Mouse (Mus musculus) layer of hippocampus, postnatal 25 days (tissue): ENCODE results near the gene Ube2n. TPM values are rescaled to one million over a fixed set of nuclear protein-coding genes. Genes with fewer than 3 reads are reported as not detected.
"Not testable (repeated sequence)": the region's sequence is repeated elsewhere in the genome, so short reads cannot be mapped to it uniquely, and the experiment has no call there.

ENCODE experiments used
- DNase-seq, 2 experiments: peaks; one replicate each; pipeline ENCODE4 v3.0.0; 2022; ENCODE audit warnings: mixed read lengths in 2 of 2, low spot score in 1 of 2; ENCODE audit errors: extremely low spot score in 1 of 2
- total RNA-seq, 2 experiments: library from RNA; stranded (reverse); gene quantifications; 2 replicates each; pipeline ENCODE4 v1.2.3; 2021

Ube2n gene
- total RNA-seq, 2 experiments from 2014 or later: 186 to 197 TPM

DNA sequence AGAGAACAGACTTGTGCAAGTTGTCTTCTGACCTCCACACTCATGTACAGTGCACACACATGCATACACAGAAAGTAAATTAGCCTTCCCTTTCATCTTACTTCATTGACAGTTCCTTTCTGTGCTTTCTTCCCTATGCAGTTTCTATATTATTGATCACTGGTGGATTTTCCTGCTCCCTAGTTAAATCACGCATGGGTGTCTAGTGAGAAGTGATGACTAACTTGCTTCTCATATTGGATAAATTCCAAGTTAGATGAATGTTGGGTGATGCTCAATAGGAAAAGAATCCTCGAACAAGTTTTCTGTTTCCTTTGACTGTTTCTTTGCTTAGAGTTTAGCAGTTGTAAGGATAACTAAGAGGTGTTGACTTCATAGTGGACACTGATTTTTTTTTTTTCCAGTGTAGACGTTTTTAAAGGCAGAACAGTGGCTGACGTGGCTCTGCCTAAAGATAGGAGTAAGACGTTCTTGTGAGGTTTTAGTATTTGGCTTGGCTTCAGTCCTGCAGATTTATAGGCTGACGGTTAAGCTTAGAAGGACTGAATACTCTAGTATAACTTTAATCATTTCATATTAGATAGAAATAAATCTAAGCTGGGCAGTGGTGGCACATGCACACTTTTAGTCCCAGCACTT lies 10.2 kb downstream of the Ube2n start:
- DNase-seq: no peak

DNA sequence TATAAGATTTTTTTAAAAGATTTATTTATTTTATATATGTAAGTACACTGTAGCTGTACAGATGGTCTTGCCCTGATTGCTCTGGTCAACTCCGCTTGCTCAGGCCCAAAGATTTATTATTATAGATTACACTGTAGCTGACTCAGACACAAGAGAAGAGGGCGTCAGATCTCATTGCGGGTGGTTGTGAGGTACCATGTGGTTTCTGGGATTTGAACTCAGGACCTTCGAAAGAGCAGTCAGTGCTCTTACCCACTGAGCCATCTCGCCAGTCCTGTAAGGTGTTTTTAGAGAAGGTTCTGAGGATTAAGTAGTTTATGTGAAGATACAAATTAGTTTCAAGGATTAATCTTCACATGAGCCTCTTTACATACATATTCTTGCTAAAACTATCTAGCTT lies 10.9 kb downstream of the Ube2n start:
- no peak for DNase-seq

DNA sequence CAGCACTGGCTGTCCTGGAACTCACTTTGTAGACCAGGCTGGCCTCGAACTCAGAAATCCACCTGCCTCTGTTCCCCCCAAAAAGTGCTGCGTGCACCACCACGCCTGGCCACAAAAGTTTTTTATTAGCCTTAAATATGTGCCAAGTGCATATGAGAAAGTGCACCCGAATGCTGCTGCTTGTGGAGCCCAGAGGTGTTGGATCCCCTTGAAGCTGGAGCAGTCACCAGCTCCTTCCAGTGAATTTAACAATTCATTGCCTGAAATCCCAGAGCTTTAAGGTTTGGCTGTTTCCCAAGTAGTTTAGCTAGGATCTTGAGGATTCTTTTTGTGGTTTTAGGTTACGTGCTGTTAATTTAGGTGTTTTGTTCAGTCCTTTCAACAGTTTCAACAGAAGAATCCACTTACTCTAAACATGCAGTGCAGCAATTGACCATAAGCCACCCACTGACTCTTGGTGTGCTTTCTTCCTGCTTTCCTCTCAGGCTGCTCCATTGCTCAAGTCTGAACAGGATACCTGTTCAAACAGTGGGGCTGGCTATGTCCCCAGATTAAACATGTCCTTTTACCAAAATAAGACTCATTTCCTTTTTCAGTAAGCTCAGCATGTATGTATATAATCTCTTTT lies 11.7 kb downstream of the Ube2n start:
- DNase-seq: no peak

DNA sequence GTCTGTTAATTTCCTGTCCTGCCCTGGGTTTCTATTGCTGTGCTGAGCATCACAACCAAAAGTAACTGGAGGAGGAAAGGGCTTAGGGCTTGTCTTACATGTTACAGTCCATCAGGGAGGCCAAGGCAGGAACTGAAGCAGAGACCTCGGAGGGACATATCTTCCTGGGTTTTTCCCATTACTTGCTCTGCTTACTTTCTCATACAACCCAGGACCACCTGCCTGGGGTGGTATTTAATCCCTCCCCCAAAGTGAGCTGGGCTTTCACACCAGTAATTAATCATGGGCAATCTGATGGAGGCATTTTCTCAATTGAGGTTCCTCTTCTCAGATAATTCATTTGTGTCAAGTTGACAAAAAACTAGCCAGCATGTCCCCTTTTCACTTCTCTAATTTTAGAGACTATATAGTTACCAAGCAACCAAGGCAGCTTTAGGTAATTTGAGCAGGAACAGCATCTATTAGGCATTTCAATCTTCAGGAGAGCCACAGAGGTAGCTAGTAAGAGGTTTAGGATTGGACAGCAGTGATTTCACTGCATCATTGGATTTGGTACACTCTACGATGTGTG lies 15.7 kb downstream of the Ube2n start:
- no peak for DNase-seq

DNA sequence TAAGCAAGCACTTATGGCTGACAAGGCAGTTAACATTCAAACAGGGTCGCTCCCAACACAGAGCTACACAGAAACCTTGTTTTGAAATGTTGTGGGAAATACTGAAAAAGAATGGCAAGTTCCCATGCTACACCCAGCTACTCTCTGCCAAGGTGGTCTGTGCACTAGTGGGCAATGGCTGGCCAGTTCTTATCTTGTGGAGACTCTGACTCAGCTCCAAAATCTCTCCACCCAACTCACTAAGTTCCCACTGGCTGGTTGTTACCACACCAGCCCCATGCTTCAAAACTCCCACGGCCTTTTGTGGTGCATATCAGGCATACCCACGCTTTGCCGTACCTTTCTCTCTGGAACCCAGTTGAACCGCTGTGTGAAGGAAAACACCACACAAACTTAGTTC lies 18.0 kb downstream of the Ube2n start:
- no peak for DNase-seq

DNA sequence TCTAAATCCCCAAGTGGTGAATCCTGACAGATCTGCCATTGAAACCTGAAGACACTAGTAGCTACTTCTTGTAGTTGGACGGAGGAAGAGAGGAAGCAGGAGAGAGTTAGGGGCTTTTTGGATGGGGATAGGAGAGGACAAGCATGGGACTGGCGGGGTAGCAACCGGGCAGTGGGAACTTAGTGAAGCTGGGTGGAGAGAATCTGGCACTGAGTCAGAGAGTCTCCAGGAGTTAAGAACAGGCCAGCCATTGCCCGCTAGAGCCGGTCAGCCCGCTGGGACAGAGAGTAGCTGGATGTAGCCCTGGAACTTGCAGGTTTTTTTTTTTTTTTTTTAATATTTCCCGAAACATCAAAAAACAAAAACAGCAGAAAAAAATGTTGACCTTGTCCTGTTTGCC lies 18.4 kb downstream of the Ube2n start:
- DNase-seq: no peak

DNA sequence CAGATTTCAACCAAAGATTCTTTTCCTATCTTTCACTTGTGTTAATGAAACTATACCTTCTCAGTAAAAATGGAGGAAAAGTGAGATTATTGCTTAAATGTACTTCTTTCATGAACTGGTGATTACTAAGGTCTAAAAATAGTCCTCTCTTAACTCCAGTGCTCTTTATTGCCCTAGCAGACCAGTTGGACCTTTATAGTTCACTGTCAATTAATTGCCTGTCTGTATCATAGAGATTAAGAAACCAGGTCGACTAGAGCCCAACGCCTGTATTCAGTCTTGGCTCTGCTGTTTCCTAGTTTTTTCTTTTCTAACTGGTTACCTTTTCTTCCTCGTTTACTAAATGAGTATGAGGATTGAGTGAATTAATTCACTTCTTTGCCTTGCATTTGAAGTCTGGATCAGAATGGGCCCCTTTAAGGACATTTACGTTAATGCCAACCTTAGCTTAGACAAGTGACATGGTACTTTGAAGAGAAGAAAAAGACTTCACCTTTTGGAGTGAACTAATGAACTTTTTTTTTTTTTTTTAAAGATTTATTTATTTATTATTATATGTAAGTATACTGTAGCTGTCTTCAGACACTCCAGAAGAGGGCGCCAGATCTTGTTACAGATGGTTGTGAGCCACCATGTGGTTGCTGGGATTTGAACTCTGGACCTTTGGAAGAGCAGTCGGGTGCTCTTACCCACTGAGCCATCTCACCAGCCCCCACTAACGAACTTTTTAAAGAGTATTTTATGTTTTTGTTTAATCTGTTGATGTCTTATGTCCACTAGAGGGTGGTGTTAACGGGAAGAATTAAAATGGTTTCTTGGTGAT lies 20.7 kb downstream of the Ube2n start:
- no peak for DNase-seq

DNA sequence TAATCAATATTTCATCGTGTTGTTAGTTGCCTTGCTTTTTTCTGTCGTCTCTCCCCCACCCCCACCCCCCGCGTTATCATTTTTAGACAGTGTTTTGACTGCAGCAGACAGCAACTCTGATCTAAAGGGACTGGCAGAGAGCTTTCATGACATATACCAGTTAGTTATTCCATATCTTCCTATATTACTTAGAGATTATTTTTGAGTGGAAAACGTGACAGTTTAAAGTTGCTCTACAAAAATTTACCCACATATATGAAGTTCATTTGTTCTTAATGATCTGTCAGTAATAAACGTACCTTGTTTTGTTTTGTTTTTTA lies 21.2 kb downstream of the Ube2n start:
- DNase-seq: no peak

DNA sequence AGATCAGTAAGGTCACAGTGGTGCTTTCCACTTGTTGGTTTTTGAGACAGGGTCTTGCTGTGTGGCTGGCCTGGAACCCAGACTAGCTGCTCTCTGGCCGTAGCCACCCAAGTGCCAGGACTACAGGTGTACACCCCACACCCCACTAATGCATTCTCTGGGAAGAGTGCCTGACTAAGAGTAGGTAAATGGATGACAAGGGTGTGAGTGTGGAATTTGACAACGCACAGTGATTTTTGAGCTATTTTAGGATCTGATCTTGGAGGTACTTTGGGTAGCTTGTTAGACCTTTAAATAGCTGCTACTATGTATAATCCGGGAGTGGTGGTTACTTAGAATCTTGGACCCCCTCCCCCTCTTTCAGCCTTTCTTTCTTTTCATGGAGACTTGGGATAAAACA lies 24.3 kb downstream of the Ube2n start:
- DNase-seq: no peak

DNA sequence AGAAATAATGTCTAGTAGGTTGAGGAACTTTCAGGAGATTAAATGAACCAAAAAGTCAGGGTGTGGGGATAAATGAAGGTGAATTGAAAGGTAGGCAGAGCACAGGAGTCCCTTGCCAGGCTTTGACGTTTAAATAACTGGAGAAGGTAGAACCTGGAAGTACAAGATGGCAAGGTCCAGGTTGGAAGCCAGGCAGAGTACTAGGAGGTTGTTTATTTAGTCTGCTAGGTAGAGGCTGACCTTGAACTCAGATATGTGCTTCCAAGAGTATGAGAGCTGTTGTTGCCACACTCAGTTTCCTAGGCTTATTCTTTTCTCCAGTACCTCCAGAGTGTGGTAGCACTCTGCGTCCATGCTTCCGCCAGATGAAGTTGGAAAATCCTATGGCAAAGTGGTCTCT lies 24.9 kb downstream of the Ube2n start:
- DNase-seq: no peak

DNA sequence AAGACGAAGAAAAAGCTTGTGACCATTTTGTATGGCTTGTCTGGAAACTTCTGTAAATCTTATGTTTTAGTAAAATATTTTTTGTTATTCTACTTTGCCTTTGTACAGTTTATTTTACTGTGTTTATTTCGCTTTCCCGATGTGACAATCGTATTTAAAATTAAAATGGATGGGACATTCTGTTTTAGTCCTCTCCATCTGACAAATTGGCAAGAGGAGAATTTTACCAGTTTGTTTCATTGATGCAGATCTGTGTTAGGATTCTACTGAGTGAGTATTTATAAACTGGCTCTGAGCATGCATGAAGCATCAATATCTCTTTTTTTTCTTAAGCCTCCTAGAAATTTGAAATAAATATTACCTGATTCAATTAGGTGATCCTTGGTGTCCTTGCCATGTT lies 28.0 kb downstream of the Ube2n start:
- no peak for DNase-seq

DNA sequence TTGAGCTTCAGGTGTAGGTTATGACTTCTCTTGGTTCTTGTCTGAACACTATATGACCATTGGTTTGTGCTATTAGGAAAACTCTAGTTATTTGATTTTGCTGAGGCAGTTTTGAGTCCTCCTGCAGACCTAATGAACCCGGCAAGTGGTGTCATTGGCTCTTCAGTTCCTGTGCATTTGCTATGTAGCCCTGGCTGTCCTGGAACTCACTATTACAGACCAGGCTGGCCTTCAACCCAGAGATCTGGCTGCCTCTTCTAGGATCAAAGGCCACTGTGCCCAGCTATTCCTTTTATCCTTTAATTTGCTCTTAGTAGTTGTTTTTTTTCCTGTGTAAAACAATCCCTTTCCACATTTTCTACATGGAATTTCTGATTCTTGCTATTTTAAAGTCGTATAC lies 28.4 kb downstream of the Ube2n start:
- DNase-seq: no peak

DNA sequence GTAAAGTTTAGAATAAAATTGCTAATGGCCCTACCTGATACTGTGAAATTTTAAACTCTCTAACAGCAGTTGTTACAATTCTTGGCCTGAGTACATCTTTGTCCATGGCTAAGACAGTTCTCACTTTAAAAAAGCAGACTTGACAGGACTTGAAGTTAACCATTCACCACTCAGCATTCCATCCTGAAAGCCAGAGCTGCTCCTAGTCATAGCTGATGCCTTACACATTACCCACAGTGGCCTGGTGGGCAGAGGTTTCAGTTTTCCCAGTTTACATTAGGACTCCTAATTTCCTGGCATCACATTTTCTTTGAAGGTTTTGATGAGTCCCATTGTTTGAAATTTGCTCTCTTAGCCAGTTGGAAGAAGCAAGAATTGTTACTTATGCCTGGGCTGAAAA lies 29.1 kb downstream of the Ube2n start:
- DNase-seq: no peak

DNA sequence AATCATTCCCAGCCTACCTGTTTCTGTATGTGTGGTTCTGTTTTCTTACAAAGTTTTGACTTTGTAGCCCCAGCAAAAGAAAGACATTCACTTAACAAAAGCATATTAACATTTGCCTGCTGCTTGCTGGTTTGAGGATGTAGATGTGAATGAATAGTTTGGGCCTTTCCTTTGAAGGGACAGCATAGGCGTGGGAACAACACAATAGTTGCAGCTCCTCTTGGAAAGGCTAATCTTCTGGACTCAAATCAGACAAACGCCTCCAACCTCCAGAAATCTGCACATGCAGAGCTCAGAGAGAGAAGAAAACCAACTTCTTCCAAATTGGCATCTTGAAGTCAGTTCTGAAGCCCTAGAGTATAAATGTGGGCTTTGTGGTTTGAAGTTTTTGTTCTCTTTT lies 29.7 kb downstream of the Ube2n start:
- DNase-seq: no peak

DNA sequence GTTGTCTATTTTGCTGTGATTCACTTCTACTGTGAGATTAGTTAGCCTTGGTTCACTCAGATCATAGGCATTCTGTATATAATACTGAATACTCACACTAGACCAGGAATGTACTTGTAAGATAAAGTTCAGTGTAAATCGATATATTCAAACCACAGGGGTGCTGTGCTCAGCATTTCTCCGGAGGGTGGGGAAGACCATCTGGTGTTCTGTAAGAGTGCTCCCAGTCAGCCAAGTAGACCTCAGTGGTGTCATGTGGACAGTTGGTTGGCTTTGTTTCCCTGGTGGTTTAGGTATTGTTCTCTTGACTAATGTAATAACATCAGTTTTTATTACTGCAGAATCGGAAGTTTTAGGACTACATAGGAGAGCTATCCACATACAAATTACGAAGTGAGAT lies 30.1 kb downstream of the Ube2n start:
- no peak for DNase-seq

DNA sequence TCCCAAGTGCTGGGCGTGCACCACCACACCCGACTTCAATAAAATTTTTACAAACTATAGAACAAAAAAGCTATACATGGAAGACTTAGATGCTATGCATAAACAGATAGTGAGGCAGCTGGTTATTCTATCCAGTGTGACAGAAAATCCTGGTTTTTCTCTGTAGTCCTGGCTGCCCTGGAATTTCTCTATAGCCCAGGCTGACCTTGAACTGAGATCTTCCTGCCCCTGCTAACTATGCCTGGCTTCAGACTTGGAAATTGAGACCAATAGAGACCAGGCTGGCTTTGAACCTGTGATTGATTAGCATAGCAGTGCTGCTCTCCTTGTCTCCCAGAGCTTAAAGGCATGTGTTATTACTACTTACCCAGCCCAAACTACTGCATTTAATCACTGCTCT lies 31.2 kb downstream of the Ube2n start:
- no peak for DNase-seq

DNA sequence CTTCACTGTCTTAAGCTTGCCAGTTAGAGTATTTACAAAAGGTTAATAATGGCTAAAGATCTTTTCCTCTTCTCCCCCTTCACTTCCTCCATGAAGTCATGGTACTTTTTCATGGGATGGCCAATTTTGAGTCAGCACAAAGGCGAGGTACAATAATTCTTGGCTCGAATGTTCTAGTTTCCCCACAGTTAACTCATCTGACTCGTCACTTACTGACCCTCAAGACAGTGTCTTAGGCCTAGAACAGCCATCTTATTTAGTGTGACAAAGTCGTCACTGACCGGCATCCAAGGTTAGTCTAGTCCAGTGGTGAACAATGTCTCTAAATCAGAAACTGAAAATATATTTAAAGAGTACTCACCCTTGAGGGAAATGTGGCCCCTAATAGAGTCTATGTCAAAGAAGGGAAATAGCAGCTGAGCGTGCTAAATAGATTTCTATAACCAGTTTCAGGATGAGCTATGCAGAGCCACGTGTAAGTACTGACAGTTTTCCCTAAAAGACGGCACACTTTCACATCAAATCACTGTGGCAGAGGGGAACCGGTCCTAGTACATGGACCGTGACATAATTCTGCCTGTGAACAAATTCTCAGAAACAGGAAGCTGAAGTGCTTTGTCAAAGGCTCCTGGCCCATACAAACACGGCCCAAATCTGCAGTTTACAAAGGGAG lies 33.3 kb downstream of the Ube2n start:
- DNase-seq: no peak

DNA sequence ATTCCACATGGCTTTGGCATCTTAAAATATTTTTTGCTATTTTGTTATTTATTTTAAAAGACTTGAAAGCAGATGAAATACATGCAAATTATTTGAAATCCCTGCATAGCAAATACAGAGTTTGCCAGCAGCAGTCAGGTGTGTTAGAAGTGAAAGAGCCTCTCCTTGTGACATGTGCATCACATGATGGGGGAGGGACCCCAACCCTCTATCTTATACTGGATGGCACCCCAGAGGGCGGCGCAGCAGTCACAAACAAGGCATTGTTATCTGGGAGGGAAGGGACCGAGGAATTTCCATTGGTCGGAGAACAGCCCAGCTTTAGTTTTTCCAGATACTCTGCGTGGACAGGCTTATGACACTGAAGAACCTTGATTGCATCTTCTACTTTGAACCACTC lies 34.1 kb downstream of the Ube2n start:
- not testable (repeated sequence) for DNase-seq

DNA sequence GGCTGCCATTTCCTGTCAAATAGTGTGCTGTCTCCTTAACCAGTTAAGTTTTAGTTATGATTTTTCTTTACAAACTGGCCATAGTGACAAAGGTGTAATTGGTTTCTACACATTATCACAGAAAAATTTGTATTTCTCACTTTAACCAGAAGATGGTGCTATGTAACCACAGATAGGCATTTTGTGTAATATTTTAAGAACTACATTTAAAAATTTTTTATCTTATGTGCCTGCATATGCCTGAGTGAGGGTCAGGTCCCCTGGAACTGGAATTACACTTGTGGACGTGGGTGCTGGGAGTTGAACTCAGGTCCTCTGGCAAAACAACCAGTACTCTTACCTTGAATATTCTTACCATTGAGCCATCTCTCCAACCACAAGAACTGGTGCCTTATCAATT lies 35.6 kb downstream of the Ube2n start:
- DNase-seq: no peak

DNA sequence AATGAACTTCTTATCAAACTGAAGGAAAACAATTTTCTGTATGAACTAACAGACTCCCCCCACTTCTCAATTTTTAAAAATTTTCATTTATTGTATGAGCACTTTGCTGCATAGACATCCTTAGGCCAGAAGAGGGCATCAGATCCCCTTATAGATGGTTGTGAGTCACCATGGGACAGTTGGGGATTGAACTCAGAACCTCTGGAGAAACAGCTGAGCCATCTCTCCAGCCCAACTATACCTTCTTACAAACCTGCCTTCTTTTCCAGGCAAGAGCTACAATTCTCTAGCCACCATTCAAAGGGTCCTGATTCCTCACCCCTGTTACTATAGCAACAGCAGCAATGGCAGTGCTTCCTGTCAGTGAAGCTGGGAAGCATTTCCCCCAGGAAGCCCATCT lies 36.8 kb downstream of the Ube2n start:
- no peak for DNase-seq

DNA sequence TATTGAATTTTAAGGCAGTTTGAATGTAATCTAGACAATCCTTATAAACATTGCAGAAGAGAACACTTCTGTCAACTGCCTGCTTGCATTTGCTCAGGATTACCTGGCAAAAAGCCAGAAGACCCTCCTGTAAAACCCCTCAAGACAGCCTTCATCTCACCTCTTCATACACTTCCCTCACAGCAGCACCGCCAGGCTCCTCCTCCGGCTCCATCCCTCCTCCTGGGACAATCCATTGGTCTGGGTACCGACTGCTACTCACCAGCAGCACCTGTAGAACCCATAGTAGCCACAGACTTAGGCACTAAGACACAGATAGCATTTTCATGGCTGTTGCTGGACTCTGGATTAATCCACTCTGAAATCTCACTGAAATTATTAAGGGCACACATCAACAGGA lies 37.4 kb downstream of the Ube2n start:
- DNase-seq: no peak
